Mouse (Mus musculus) hindbrain, embryonic 12.5 days (tissue): ENCODE measurements around the gene Npepps. TPM values are rescaled to one million over a fixed set of nuclear protein-coding genes. Genes with fewer than 3 reads are reported as not detected.
"Not testable (repeated sequence)": the region's sequence is repeated elsewhere in the genome, so short reads cannot be mapped to it uniquely, and the experiment has no call there.

ENCODE experiments used
- ATAC-seq: fragments of 200-750 bp; cut with Nextera tagmentation; 2 replicates; pipeline ENCODE4 v1.8.0; 2017; ENCODE audit warnings: moderate TSS enrichment; ENCODE audit not compliant: low FRiP score
- H3K27ac ChIP-seq: fragments of 300-500 bp; sonication (generic); 2 replicates; pipeline ENCODE4 v1.5.1; 2016; ENCODE audit warnings: mild to moderate bottlenecking
- H3K27me3 ChIP-seq: fragments of 300-500 bp; sonication (generic); 2 replicates; pipeline ENCODE4 v1.6.1; 2016; ENCODE audit warnings: mild to moderate bottlenecking
- H3K36me3 ChIP-seq: fragments of 300-500 bp; sonication (generic); 2 replicates; pipeline ENCODE4 v1.6.1; 2016; ENCODE audit warnings: mild to moderate bottlenecking
- H3K4me1 ChIP-seq: fragments of 300-500 bp; sonication (generic); 2 replicates; pipeline ENCODE4 v1.6.1; 2016
- H3K4me2 ChIP-seq: fragments of 300-500 bp; sonication (generic); replicated peaks from 2 replicates; pipeline ENCODE4 v1.6.1; 2016; ENCODE audit warnings: mild to moderate bottlenecking
- H3K4me3 ChIP-seq: fragments of 300-500 bp; sonication (generic); 2 replicates; pipeline ENCODE4 v1.5.1; 2016; ENCODE audit warnings: mild to moderate bottlenecking
- H3K9ac ChIP-seq: fragments of 300-500 bp; sonication (generic); 2 replicates; pipeline ENCODE4 v1.6.1; 2016; ENCODE audit warnings: mild to moderate bottlenecking, moderate library complexity
- H3K9me3 ChIP-seq: fragments of 300-500 bp; sonication (generic); replicated peaks from 2 replicates; pipeline ENCODE4 v1.6.1; 2016; ENCODE audit warnings: mild to moderate bottlenecking
- WGBS: fragments of 180-500 bp; shearing (Covaris S2); methylation state at CpG from one replicate; pipeline ENCODE4 v1.1.7; 2016; 5-methylcytosine and 5-hydroxymethylcytosine counted together
- polyA plus RNA-seq: library from polyadenylated mRNA; unstranded; fragments of >200 nt; fragmentation: Nextera tagmentation; extraction: Ambion mirVana; gene quantifications from 2 replicates; pipeline ENCODE4 v1.2.1, GENCODE M21; 2016

The Npepps gene
- polyA plus RNA-seq, result 119 and 133 TPM in 2 replicates

DNA sequence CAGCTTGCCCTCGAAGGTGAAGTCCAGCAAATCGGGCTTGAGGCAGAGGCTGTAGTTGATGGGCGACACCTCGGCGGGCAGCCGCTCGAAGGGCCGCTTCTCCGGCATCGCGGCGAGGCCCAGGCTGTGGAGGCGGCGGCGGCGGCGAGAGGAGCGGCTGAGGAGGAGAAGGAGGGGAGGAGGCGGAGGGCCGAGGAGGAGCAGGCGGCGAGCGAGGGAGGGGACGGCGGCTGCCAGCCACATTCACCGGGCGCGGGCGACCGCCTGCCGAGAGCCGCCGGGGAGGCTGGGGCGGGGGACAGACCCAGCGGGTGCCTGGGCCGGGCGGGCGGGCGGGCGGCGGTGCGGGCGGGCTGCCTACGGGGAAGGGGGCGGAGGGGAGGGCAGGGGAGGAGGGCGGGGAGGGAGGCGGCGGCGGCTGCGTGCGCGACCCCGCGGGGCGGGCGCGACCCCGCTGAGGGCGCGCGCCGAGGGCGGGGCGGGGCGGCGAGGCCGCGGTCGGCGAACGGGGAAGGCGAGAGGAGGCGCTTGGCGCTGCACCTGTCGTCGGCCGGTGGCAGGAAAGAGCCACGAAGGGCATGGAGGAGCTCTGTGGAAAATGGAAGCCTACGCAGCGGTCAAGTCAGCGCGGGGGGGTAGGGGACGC is at the start of gene Npepps:
Gene Npepps (minus strand): TSS at position 423 of the 646 bp plus-strand sequence.
- Histone ChIP-seq H3K4me2 (peak within 1 kb of the TSS; percentile 62), H3K4me3 (peak within 1 kb of the TSS; percentile 98), H3K27ac (peak within 1 kb of the TSS; percentile 95), H3K9ac (peak within 1 kb of the TSS; percentile 91), H3K27me3 (no peaks in the 10 kb centered on the region), H3K36me3 (no peaks in the 10 kb centered on the region), H3K9me3 (no peaks in the 10 kb centered on the region), H3K4me1 (peaks cover 18% of the 10 kb centered on the region)
- ATAC-seq, result peak; percentile 60
- 1% methylated on average over 55 of the region's 83 CpGs for WGBS

DNA sequence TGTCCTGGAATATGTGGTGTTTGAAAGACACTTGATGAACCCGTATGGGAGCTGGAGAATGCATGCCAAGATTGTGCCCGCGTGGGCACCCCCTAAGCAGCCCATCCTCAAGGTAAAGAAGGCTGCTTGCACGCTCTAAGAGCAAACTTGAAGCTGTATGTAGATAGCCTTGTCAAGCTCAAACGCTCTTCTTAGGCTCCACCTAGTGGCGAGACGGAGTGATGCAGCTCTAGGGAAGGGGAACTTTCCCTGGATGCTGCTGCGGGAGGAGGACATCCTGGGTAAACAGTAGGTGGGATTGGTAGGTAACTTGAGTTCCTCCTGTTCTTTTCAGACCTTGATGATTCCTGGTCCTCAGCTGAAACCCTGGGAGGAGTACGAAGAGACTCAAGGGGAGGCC is 47.7 kb upstream of the Npepps start:
- no peak overlapping the region for H3K27ac ChIP-seq
- H3K4me3 ChIP-seq, result no peak overlapping the region
- H3K4me1 ChIP-seq, result 0 out of 2 replicates have a peak, but pooled peaks cover 2% of the 10 kb centered on the region
- no peak for ATAC-seq
- no peak overlapping the region for H3K9ac ChIP-seq
- peaks cover 68% of the 10 kb centered on the region for H3K36me3 ChIP-seq
- 25% methylated on average over 9 of the region's 9 CpGs for WGBS
- H3K4me2 ChIP-seq, result no peak overlapping the region
- no peaks in the 10 kb centered on the region for H3K27me3 ChIP-seq
- H3K9me3 ChIP-seq, result no peaks in the 10 kb centered on the region

DNA sequence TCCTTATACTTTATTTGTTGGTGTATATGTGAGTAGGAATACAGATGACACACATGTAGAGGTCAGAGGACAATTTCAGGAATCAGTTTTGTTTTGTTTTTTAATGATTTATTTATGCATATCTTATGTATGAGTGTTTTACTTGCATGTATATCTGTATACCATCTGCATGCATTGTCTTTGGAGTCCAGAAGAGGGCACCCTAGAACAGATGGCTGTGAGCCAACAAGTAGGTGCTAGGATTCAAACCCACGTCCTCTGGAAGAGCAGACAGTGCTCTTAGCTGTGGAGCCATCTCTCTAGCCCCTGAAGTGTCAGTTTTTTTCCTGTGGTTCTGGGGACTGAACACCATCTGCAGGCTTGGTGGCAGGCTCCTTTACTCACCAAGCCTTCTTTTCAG is 44.8 kb upstream of the Npepps start:
- 83% methylated on average over 1 of the region's 1 CpGs for WGBS
- no peak for ATAC-seq

DNA sequence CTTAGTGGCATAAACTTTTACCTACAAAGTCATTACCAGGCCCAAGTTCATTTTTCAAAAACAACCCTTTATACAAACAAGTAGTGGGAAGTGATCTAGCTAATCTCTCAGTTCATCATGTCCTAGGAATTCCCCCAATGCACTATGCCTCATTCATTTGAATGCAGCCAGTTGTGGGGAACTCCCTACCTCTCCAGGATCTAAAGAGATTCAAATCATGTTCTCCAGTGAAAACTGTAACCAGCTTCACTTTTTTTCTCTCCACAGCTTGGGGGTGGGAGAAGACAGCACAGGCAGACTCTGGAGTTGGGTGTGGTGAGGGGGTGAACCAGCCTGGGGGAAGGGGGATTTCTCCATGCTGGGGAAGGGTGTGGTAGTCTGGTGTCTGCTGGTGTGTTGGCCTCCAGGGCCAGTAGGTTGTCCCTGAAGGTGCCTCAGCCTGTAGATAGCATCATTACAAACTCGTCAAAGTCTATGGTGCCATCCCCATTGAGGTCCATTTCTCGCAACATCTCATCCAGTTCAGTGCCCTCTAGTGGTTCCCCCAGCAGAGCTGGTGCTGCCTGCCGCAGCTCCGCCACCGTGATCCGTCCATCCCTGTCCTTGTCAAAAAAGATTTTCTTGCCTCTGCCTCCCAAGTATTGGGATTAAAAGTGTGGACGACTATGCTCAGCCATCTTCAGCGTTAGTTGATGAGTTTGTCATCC is 41.6 kb upstream of the Npepps start:
- H3K9me3 ChIP-seq, ATAC-seq, H3K4me2 ChIP-seq, H3K9ac ChIP-seq, H3K4me3 ChIP-seq, H3K27me3 ChIP-seq, H3K4me1 ChIP-seq, H3K27ac ChIP-seq: not testable (repeated sequence)
- WGBS, result 80% methylated on average over 8 of the region's 8 CpGs
- H3K36me3 ChIP-seq, result peaks cover 49% of the 10 kb centered on the region

More for the DNA sequence above, 44.8 kb upstream of the Npepps start:
- Histone ChIP-seq H3K27ac (no peak overlapping the region), H3K4me3 (no peak overlapping the region), H3K4me1 (no peaks in the 10 kb centered on the region), H3K4me2 (no peak overlapping the region), H3K9ac (no peak overlapping the region), H3K9me3 (no peaks in the 10 kb centered on the region), H3K27me3 (no peaks in the 10 kb centered on the region), H3K36me3 (peaks cover 73% of the 10 kb centered on the region)

DNA sequence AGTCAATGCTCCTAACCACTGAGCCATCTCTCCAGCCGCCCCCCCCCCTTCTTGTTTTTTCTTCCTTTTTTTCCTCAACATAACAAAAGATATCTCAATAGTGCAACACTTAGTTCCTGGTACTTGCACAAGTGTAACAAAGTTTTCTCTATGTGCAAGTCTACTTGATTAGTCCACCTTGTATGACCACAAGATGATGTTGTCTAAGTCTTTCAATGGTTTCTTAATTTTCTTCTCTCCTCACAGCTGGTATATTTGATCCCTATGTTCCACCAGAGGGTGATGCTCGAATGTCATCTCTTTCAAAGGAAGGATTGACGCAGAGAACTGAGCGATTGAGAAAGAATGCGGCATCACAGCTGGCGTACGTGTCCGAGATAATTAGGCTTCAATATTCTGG is 40.8 kb upstream of the Npepps start:
- Histone ChIP-seq H3K4me2 (no peak overlapping the region), H3K27ac (no peak overlapping the region), H3K9ac (no peak overlapping the region), H3K4me3 (no peak overlapping the region), H3K9me3 (no peaks in the 10 kb centered on the region), H3K4me1 (no peaks in the 10 kb centered on the region), H3K27me3 (no peaks in the 10 kb centered on the region), H3K36me3 (peaks cover 41% of the 10 kb centered on the region)
- WGBS, result 95% methylated on average over 8 of the region's 8 CpGs
- no peak for ATAC-seq

DNA sequence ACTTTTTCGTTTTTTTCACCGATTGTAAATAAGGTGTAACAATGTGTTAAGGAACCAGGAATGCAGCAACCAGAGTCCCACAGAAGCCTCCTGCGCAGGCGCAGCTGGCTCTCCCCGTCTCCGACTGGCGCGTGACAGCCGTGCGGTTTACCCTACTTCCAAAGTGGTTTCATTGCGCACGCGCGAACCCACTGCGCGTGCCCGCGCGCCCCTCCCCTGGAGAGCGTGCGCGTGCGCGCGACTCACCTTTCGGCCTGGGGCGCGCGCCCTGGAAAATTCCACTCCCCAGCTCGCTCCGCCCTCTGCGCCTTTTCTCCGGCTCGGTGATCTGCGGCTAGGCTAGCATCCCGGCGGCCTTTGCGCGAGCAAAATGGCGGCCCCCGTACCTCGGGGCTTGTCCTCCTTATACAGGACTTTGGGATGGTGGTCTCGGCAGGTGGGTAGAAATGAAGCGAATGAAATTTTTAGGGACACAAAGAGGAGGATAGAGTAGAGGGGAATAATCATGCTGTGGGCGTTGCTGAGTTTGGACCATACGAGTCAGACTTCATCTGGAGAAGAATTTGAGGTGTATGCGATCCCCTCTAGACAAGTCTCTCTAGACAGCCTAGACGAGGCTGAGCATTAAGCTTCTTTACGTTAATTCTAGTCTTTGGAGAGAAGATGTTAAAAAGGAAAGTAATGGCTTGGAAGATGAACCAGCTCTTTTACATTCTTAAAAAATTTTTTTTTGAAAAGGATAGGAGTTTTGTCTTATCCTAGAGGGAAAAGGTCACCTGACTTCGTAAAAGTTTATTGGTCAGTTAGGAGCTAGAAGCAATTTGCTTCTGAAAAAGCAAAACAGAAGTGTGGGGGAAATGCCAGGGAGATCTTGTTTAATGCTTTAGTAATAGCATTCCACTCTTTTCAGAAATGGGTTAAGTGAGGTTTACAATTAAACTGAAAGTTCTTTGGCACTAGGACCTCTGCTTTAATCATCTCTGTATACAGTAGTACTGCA is 35.4 kb upstream of the Npepps start, which contains the start of gene Mrpl45:
Gene Mrpl45 (plus strand): TSS at position 213 of the 1,000 bp plus-strand sequence.
- Histone ChIP-seq H3K4me3 (peak within 1 kb of the TSS; percentile 50), H3K4me1 (peaks cover 6% of the 10 kb centered on the region), H3K36me3 (no peaks in the 10 kb centered on the region), H3K9ac (peak within 1 kb of the TSS; percentile 56), H3K4me2 (peak within 1 kb of the TSS; percentile 53), H3K27ac (peak within 1 kb of the TSS; percentile 62), H3K27me3 (0 out of 2 replicates have a peak, but pooled peaks cover 3% of the 10 kb centered on the region), H3K9me3 (no peaks in the 10 kb centered on the region)
- WGBS, result 1% methylated on average over 50 of the region's 50 CpGs
- peak; percentile 95 for ATAC-seq

DNA sequence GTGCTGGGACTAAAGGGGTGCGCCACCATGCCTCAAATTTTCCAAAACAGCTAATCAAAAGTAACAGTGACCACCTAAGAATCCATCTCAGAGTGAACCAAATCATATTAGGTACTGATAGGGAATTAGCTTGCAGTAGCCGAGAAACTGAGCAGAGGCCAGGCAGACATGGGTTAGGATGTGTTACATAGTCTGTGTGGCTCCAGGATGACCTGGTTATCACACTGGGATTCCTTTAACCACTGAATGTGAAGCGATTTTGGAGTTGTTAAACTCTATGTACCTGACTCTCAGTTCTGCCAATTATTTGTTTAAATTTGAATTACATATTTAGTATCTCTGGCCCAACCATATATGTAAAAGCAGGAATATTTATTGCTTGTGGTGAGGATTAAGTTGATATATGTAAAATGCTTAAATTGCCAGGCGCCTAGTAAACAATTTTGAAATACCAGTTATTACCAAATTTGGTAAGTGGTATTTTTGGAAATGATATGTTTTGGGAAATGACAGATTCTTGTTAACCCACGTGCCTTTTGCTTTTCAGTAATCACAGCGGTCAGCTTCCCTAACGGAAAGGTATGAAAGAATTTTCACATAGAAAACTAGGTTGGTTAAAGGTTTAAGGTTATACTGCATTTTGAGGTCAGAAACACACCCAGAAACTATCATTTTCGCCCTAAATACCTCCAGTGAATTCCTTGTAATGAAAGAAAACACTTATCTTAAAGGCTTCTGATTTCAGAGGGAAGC is 34.5 kb upstream of the Npepps start:
- Histone ChIP-seq H3K9ac (0 out of 2 replicates have a peak overlapping the region, but pooled peaks have one; percentile 24), H3K4me3 (peak overlapping the region; percentile 50), H3K9me3 (no peaks in the 10 kb centered on the region), H3K4me2 (peak overlapping the region; percentile 53), H3K36me3 (no peaks in the 10 kb centered on the region), H3K27ac (0 out of 2 replicates have a peak overlapping the region, but pooled peaks have one; percentile 62), H3K4me1 (peaks cover 11% of the 10 kb centered on the region), H3K27me3 (0 out of 2 replicates have a peak, but pooled peaks cover 3% of the 10 kb centered on the region)
- 51% methylated on average over 8 of the region's 8 CpGs for WGBS
- no peak for ATAC-seq

DNA sequence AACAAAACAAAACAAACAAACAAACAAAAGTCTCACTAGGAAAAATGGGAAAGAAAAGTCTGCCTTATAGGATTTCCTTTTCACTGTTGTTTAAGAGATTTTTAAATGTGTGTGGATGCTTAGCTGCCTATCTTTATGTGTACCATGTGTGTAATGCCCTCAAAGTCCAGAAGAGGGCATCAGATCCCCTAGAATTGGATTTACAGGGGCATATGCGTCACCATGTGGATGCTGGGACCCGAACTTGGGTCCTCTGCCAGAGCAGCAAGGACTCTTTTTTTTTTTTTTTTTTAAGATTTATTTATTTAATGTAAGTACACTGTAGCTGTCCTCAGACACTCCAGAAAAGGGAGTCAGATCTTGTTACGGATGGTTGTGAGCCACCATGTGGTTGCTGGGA is 33.7 kb upstream of the Npepps start:
- Histone ChIP-seq H3K27ac (no peak overlapping the region), H3K27me3 (peaks cover 7% of the 10 kb centered on the region; the same call in 1 of the 2 replicates), H3K36me3 (no peaks in the 10 kb centered on the region), H3K4me2 (no peak overlapping the region), H3K9me3 (no peaks in the 10 kb centered on the region), H3K4me3 (no peak overlapping the region), H3K9ac (no peak overlapping the region), H3K4me1 (peaks cover 19% of the 10 kb centered on the region)
- WGBS, result 93% methylated on average over 3 of the region's 3 CpGs
- ATAC-seq, result no peak

DNA sequence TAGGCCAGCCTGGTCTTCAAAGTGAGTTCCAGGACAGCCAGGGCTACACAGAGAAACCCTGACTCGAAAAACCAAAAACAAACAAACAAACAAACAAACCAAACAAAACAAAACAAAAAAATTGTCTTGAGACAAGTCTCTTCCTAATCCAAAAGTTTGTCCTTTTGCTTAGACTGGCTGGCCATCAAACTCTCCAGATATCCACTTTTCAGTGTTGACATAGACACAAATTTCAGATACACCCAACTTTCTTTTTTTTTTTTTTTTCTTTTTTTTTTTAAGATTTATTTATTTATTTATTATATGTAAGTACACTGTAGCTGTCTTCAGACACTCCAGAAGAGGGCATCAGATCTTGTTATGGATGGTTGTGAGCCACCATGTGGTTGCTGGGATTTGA is 32.4 kb upstream of the Npepps start:
- WGBS, result 88% methylated on average over 1 of the region's 1 CpGs

DNA sequence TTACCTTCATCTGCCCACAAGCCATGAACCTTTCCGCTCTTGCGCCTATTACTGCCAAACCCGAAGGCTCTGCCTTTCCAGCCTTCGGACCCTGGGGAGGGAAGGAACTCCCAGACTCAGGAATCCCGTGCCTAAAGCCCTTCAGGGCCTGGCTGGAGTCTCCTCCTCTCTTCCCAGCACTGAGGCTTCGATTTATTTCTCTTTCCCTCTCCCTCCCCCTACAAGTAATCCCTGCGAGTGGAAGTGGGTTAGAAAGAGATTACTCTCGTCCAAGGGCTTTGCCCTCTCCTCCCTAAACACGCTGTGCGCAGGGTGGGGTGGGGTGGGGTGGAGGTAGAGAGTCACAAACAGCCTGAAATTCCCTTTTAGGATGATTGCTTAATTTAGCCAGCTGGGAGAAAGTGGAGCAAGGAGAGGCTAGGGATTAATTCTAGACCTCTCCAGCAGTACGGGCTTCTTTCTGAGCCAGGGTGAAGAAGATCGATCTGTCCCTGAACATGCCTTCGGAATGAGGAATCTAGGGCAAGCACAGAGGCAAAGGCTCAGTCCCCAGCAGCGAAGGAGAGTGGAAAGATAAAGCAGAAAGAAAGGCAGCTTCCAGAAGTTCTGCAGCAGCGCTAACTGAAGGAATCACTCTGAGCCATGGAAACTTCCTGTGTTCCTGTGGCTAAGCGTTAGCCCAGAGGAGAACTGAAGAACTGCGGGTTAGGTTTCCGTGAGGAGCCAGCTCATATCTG is 30.6 kb upstream of the Npepps start:
- Histone ChIP-seq H3K9me3 (no peaks in the 10 kb centered on the region), H3K9ac (peak overlapping the region; percentile 42), H3K36me3 (no peaks in the 10 kb centered on the region), H3K27ac (peak overlapping the region; percentile 7; the same call in 1 of the 2 replicates), H3K27me3 (peaks cover 8% of the 10 kb centered on the region; the same call in 1 of the 2 replicates), H3K4me3 (peak overlapping the region; percentile 26), H3K4me2 (peak overlapping the region; percentile 59), H3K4me1 (peaks cover 19% of the 10 kb centered on the region)
- ATAC-seq, result no peak
- WGBS, result 5% methylated on average over 18 of the region's 18 CpGs

More for the DNA sequence above, 32.4 kb upstream of the Npepps start:
- not testable (repeated sequence) for H3K36me3 ChIP-seq, H3K4me2 ChIP-seq, H3K27me3 ChIP-seq, H3K9me3 ChIP-seq, H3K9ac ChIP-seq, H3K4me3 ChIP-seq, H3K27ac ChIP-seq, ATAC-seq
- peaks cover 19% of the 10 kb centered on the region for H3K4me1 ChIP-seq
